Mouse (Mus musculus) spleen, adult 18-20 months (tissue): ENCODE measurements around the gene Lekr1.
A peak's percentile ranks its signal among the peaks of the same experiment; 100 is the strongest.

Experiments
- DNase-seq, 2 experiments: peaks; one replicate each; pipeline ENCODE4 v3.0.0; 2022; ENCODE audit warnings: mixed read lengths in 2 of 2

The Lekr1 gene

DNA sequence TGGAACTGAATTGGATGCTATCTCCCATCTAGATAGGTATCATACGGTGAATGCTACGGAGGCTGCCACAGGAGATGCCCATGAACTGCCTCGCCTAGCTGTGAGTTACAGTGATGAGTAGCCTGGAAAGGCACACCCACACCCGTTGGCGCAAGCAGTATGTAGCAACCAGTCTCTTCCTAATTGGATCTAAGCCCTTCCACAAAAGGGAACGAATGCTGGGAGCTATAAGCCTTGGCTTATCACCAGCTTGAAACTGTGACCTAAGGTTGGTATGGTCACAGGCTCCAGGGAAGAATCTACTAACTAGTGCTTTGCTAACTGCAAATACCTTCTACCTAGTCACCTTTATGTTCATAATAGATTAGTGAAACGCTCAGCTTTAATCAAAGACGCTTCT lies 175.1 kb downstream of the Lekr1 start:
- no peak for DNase-seq

DNA sequence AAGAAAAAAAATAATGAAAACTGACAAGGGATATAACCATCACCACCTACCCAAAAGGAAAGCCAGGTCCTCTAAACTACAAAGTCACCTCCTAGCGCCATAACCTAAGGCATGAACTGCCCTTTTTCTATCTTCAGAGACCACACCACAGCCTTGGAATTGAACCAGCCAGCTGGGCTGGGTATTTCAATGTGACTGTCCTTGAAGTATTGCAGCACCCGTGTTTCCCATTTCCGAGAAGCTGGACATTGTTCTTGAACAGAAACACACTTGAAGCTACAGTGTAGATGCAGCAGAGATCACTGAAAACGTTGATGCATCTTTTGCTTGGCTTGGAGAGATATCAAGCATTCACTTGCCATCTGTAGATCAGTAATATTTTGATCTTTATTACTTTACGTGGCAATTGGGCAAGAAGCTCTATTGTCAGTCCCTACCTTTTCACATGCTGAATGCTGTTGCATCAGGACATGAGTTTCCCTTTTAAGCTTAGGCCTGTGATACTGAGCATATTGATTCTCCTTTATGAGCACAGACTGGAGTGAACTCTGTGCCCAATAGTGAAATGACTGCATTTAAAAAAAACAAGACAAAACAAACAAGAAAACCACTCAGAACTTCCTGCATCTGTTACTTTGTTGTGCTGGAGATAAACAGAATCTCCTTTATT lies 176.6 kb downstream of the Lekr1 start:
- DNase-seq, result no peak

DNA sequence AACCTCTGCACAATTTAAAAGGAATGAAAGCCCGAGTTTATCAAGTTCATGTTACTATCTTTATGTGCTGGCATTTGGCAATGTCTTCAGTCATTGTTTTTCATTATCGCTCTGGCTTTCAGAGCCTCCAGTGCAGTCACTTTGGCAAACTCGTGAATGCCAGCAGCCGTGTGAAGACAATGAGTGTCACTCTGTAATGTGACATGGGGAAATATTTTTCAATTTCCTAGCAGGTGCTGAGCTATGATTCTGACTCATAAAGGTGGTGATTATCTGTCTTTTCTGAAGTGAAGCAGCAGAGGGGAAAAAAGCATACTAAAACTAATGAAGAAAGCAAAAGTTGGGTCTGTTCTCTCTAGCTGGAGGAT lies 177.1 kb downstream of the Lekr1 start:
- no peak for DNase-seq

DNA sequence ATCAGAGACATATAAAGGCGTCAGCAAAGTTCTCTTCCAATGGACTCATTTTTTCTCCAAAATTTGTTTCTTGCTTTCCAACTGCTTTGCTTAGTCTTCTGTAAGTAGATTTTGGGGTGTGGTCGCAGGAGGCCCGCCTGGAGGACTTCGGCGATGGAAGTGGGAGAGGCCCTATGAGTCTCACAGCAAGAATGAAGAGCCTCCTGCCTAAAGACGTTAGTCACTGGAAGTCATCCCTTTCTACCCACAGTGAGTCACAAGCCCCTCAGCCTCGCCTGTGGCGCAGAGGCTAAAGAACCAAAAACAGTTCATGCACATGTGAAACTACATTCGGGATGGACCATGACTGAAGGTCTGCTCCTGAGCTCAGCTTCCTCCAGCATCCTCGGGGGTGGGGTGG lies 178.3 kb downstream of the Lekr1 start:
- DNase-seq, result no peak

DNA sequence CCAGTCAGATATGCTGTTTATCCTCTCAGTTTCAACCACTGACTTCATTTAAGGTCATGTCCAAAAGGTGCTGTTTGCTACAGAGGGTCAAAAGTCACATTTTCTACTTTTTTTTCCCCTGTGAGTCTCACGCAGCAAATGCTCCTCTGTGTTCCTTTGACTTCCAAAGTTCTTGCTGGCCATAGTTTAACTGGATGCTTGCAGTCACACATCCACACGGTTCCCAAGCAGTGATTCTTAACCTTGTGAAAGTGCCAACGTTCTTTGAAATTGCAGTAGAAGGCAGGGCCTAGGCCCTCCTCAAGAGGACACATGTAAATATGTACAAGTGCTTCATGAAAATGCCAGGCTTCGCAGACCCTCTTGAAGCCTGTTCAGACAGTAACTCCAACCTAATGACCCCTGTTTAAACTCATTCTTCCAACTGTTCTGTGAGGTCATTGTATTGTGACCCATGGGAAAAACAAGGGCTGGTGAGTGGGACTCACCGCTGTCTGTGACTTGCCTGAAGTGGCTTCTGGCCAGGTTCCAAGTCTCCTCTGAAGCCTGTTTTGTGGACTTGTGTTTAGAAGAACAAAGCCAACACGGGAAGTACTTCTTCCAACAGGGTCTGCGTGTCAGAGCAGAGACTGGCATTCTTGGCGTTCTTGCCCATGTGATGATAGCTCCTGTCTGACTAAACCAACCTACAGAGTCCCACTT lies 179.0 kb downstream of the Lekr1 start:
- DNase-seq, result no peak

DNA sequence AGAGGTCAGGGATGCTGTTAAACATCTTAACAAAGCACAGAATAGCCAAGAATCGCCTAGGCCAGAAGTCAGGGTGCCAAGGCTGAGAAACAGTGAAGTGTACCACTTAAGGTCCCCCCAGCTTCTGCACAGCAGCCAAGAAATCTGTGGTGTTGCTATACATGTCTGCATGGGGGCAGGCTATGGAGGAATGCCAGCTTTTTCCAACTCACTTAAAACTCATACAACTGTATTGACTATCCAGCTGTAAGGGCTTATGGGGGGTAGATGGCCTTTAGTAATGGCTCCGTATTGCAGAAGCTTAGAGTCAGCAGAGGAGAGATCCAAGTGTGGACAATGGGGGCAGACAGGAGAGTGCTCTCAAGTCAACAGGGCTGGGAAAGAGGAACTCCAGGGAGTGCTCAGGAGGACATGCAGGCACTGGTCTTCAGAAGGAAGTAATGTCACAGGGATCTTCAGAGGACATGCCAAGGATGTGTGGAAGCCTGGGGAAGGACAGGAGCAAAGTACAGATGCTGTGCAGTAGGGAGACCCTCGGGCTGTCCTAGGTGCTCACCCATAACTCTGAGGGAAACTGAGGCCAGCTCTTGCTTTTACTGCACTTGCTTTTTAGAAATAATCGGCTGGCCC lies 181.2 kb downstream of the Lekr1 start:
- no peak for DNase-seq

DNA sequence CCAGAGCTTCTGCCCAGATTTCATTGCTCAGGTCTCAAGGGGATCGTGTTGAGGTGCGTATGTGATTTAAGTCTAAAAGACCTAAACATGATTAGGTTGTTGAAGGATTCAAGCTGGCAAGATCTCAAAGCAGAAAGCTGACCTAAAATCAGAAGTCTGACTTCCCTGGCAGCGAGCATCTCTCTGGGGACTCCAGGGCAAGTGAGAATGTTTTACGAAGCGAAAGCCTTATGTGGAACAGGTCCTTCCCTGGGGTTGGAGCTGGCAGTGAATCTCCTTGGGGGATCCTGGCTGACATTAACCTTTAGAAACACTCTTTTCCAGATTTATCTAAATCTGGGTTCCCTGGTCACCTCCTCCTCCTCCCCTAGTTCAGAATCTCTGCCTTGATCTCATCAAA lies 187.7 kb downstream of the Lekr1 start:
- DNase-seq, result no peak

DNA sequence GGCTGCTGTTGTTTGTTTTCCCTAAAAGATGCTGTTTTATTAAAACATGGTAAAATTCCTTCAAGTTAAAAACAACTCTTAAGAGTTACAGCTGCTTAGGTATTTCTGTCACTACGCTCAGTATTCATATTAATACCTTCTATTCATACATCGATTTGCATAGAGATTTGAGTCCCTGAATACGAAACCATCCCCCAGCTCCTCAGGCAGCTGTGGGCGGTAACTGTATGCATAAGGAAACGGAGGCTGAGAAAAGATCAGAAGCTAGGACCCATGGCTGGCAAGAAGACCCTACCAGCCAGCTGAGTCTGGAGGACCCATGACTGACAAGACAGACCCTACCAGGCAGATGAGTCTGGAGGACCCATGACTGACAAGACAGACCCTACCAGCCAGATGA lies 189.5 kb downstream of the Lekr1 start:
- DNase-seq, result no peak

DNA sequence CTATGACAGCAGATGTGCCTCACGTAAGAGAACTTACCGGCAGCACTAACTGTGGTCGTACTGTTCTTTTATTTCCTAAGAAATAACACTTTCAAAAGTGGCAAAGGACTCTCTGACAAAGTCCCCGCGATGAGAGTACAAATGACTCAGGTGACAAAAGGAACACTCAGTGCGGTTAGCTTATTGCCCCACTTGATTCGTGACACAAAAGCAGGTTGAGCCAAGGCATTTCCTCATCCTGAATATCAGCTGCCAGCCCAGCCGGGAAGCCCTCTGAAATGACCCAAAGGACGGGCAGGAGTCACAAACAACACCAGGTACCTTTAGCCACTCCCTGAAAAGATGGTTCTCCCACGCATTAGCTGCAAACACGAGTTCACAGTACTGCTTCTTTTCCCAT lies 192.1 kb downstream of the Lekr1 start:
- no peak for DNase-seq

DNA sequence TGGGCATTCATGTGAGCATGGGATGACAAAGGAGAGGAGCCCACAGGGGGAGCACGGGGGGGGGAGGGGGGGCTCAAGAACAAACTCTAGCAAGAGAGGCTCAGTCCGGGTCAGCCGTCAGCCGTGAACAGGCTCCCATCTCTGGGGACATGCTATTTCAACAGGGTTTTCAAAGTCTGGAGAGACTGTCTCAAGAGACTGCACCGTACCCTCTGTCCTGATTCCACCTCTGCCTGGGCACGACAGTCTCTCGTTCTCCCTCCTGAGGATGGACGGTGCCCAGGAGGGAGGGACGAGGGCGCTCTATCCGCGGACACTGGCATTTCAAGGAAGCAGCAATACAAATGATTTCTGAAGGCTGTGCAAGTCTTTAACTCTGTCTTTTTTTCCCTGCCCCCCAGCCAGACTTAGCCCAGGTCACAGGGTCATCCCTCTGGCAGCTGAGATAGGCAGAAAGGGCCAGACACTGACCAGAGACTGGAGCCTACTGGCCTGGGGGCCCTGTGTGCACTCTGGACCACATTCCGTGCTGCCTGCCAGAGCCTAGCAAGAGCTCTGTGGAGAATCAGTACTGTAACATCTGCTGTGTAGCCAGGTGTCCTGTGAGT lies 192.8 kb downstream of the Lekr1 start:
- DNase-seq, result no peak

DNA sequence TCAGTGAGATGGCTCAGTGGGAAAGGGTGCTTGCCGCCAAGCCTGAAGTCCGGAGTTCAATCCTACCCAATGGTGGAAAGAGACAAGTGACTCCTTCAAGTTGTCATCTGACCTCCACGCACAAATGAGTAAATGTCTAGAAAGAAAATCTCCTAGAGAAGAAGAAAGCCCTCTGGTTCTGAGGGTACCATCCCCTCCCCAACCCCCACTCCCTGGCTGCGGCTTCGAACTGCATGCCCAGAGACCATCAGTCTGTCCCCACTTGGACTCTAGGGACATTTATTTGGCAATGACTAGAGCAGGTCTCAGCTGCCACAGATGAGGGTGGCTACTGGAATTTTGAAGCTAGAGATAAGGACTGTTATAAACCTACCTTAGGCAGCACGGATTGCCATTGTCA lies 193.7 kb downstream of the Lekr1 start:
- DNase-seq, result no peak

DNA sequence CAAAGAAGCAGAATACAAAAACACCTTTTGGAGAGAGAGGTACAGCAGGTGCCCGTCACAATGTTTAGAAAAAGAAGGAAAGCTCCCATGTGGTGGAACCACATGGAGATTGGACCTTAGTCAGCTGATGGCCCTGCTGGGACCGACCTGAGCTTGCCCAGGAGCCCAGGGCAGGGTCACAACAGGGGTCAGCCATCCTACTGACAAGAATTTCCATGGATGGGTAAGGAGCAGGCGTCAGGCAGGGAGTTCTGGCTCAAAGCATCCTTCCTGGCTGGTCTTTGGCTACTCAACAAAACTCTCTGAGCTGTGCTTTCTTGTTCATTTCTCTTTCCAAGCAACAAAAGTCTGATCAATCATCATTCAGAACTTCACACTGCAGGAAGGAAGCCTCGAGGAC lies 194.9 kb downstream of the Lekr1 start:
- no peak for DNase-seq

DNA sequence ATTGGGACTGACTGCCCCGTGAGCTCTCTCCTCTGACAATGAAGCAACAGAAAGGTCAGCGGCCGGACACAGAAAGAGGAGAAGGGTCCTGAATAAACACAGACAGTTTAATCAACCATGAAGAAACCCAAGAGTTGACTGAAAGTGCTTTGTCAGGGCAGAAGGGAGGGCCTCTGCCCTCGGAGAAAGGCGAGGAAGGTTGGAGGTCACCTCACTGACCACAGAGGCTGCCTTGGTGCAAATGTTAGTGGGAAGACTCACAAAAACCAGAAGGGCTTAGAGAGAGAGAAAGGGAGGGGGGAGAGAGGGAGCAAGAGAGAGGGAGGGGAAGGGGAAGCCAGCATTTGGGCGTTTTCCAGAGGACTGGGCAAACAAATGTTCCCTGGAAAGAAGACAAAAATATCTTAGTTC lies 195.4 kb downstream of the Lekr1 start:
- DNase-seq, result no peak

DNA sequence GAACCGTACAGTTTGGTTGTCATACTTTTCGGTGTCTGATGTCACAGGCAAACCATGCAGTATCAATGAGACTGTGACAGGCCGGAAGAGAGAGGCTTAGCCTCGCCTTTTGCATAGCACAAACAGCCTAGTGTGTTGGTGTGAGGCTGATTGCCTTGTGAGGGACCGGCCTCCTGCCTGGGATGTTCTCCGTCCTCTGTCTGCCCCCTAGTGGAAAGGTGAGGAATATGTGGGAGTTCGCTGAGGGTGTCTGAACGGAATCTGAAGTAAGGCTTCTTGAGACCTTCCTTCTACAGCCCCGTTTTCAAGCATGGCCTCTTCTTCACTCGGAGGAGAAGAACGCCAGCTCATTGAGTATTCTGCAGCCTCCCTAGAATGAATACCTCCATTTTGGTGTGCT lies 197.3 kb downstream of the Lekr1 start:
- peak; percentile 32 to 57 for DNase-seq

DNA sequence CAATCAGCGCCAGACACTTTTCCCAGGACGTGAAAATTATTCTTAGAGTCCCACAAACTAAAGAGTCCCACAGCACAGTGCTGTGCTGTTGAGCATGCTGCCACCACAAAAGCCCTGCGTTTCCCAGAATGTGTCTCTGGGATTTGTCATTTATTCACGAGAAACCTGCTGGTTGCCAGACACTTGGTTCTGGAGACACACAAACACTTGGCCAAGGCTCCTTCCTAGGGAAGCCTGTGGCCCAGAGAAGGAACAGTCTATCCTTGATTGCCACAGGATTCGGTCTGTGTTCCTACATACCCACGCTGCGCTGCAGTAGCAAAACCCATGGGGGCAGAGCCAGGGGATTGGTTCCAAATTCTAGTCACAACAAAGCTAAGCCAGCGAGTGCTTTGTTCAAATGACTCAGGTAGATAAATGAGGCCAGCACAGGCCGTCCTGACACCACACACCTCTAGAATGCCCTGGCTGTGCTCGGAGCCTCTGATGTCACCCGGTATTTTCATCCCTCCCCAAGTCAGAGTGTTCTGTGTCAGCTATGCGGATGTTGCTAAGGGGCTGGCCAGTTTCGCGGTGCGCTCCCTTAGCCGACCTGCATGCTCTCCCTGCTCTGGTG lies 197.8 kb downstream of the Lekr1 start:
- no peak for DNase-seq

DNA sequence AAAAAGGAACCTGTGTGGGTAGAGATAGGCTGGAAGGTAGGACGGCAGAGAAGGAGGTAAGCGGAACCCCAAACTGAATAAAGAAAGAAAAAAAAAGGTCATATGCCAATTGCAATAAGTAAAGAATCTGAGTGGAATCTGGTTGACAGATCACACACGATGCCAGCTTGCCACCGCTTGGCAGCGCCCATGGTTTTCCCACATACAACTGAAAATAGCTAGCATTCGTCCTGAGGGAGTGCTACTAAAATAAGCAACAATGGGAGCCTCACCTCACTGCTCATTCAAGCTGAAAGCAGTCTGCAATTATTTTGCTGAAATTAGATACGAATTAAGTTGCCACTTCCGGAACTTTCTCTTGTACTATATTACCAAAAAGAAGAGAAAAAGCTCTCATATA lies 202.9 kb downstream of the Lekr1 start:
- no peak for DNase-seq

DNA sequence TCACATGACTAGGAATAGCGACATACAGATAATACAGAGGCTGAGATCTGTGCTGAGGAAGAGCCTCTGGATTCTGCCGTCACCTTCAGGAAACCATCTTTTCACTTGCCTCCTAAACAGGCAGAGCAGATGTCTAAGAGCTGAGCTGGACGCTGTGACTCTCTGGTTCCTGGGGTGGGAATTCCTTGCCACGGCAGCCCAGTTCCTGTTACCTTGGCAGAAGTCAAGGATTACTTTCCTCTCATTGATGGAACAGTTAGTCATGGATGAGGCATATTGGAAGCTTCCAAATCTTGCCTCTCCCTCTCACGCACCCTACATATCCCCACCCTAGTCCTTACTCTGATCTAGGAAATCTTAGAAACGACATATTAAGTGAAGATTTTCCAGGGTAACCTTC lies 203.7 kb downstream of the Lekr1 start:
- DNase-seq, result no peak

DNA sequence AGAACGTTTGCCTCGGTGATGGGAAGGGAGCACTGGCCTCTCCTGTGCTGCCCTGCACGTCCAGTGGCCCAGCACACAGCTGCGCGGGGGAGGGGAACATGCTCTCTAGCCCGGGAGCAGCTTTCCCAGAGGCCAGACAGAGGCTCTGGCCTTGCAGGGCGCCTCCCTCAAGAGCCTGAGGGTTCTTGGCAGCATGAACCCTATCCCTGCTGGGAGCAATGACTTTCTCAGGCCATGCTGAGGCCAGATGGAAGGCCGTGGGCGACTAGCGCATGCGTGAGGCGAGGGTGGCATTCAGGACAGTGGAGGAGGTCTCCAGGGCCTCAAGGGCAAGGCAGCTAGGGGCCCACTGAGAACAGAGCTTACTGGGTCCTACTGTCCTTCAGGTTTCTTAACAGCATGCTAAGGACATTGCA lies 205.2 kb downstream of the Lekr1 start:
- peak; percentile 5 to 10 for DNase-seq

DNA sequence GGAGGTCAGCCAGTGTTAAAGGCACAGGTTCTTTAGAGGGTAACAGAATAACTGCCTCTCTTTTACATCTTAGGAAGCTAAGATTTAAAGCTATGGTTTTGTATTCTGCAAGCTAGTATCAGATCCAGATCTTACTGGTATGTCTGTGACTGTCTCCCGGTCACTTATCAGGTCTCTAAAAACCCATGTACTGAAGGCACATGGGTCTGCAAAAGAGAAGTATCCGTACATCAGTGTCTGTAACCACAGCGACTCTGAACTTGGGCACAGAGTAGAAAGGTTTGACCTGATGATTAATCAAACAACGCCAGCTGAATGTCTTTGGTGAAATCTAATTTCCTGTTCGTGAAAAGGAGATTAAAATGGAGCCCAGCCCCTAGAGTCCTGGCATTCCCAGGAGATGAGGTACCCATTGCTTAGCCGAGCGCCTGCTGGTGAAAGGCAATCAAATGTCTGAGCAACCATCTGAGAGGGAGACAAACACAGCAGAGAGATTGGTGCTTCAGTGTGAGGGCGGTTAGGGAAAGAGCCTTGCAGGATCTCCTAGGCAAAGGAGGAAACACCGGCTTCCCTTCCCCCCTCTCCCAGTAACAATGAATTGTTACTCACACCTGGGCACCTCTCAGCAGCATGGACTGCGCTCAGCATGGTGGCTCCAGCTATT lies 205.7 kb downstream of the Lekr1 start:
- DNase-seq, result no peak

DNA sequence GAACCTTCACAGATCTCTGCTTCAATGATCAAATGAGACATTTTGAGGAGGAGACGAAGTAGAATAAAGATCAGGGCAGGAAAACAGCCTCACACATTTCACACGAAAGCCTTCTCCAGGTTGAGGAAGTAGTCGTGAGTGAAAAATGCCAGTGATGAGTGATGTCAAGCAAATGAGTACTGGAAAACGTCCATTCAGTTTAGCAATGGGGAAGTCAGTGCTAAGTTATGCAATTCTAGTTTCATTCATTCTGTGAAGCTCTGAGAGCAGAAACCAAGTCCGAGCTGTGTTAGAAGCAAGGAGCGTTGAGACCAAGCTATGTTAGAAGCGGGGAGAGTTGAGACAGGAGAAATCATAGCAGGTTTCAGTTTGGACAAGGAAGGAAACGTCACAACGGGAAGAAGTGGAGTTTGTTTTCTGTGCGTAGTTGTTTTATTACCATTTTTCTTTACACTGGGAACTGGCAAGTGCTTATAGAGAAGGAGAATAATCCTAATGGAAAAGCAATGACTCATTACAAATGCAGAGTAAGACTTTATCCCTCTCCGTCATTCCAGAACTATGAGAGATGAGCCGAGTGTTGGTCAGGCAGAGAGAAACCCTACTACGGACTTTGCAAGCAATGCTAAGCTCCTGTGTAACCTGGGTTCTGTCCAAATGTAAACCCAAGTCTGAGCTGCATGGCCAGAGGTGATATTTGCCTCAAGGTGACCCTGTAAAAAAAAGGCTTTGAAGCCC lies 207.2 kb downstream of the Lekr1 start:
- no peak for DNase-seq
